Comparison of ENCODE assay signal across 9 mouse cellular contexts in genomic region chr9:110685187-110685586, GRCm38 (mm10). TPM values are rescaled to one million over a fixed set of nuclear protein-coding genes. Genes with fewer than 3 reads are reported as not detected.
DNase-seq lines count a peak whose midpoint lies in the region; ATAC-seq and TF ChIP-seq lines count a peak whose summit lies in the region.
"Had no signal": no experiment of that assay in that cellular context is flagged by ENCODE, and none has a peak within 500 bp of the region (broad histone marks: within the 10 kb centered on the region; RNA-seq: fewer than 3 reads in every experiment).

No protein-coding gene starts in this region.

- DNase-seq in cerebellum, adult 9-11 months: peak; percentile 70
- no peak for DNase-seq in liver, embryonic 13.5 days
- no peak for DNase-seq in ovary, adult 18-20 months (ENCODE audit: low spot score)

- H3K4me2 ChIP-seq in liver, embryonic 13.5 days: no peak overlapping the region
- no peak overlapping the region for H3K4me2 ChIP-seq in liver, embryonic 12.5 days
- H3K4me2 ChIP-seq in neural tube, embryonic 15.5 days: no peak overlapping the region

- TF ChIP-seq POLR2A in small intestine, adult 2 months (IDR thresholded peaks at IDR 0.05; ENCODE audit: low read depth, low read length): no peak

- no peak for ATAC-seq in cerebellum, adult (ENCODE audit: insufficient number of reproducible peaks, low FRiP score, low TSS enrichment)
- no peak for ATAC-seq in liver, embryonic 13.5 days (ENCODE audit: low read depth)
- ATAC-seq in liver, embryonic 12.5 days: no peak
- ATAC-seq in neural tube, embryonic 15.5 days (ENCODE audit: low FRiP score): no peak

- no peaks in the 10 kb centered on the region for H3K27me3 ChIP-seq in liver, embryonic 13.5 days
- H3K27me3 ChIP-seq in liver, embryonic 12.5 days (replicated peaks): no peaks in the 10 kb centered on the region
- H3K27me3 ChIP-seq in small intestine, adult 2 months (ENCODE audit: control insufficient read depth, insufficient read depth, low read length): no peaks in the 10 kb centered on the region
- H3K27me3 ChIP-seq in neural tube, embryonic 15.5 days (replicated peaks): no peaks in the 10 kb centered on the region

- TF ChIP-seq CTCF in small intestine, adult 2 months (IDR thresholded peaks at IDR 0.05; ENCODE audit: extremely low read depth, insufficient read length, insufficient replicate concordance, low read depth, low read length): no peak

- WGBS in liver, embryonic 13.5 days (ENCODE audit: insufficient replicate concordance): 73% methylated on average over 8 of the region's 8 CpGs
- 64% methylated on average over 8 of the region's 8 CpGs for WGBS in liver, embryonic 12.5 days (ENCODE audit: insufficient replicate concordance)
- 51% methylated on average over 8 of the region's 8 CpGs for WGBS in small intestine, adult 2 months
- WGBS in neural tube, embryonic 15.5 days: 70% methylated on average over 8 of the region's 8 CpGs

- H3K4me3 ChIP-seq in liver, embryonic 13.5 days (replicated peaks): no peak overlapping the region
- H3K4me3 ChIP-seq in liver, embryonic 12.5 days: no peak overlapping the region
- H3K4me3 ChIP-seq in brown adipose tissue, adult 24 weeks (ENCODE audit: insufficient read depth, low read depth, low read length): no peak overlapping the region
- 0 out of 2 replicates have a peak overlapping the region, but pooled peaks have one; percentile 1 for H3K4me3 ChIP-seq in small intestine, adult 2 months (ENCODE audit: low read depth, low read length)
- no peak overlapping the region for H3K4me3 ChIP-seq in neural tube, embryonic 15.5 days (replicated peaks)
- H3K4me3 ChIP-seq: erythroblast, embryonic 14.5 days had no signal

- H3K9me3 ChIP-seq in liver, embryonic 13.5 days (replicated peaks): no peaks in the 10 kb centered on the region
- no peaks in the 10 kb centered on the region for H3K9me3 ChIP-seq in liver, embryonic 12.5 days (replicated peaks)
- H3K9me3 ChIP-seq in neural tube, embryonic 15.5 days (replicated peaks): no peaks in the 10 kb centered on the region

- H3K4me1 ChIP-seq in liver, embryonic 13.5 days (replicated peaks): peaks cover 70% of the 10 kb centered on the region
- H3K4me1 ChIP-seq in liver, embryonic 12.5 days: peaks cover 74% of the 10 kb centered on the region
- H3K4me1 ChIP-seq in brown adipose tissue, adult 24 weeks (ENCODE audit: control insufficient read depth, insufficient read depth, insufficient read length, low read length): peaks cover 46% of the 10 kb centered on the region
- H3K4me1 ChIP-seq in small intestine, adult 2 months (ENCODE audit: control insufficient read depth, insufficient read depth, insufficient read length, low read length): peaks cover 50% of the 10 kb centered on the region
- H3K4me1 ChIP-seq in neural tube, embryonic 15.5 days: peaks cover 35% of the 10 kb centered on the region

- H3K9ac ChIP-seq in liver, embryonic 13.5 days: no peak overlapping the region
- no peak overlapping the region for H3K9ac ChIP-seq in liver, embryonic 12.5 days
- no peak overlapping the region for H3K9ac ChIP-seq in neural tube, embryonic 15.5 days (replicated peaks)

- no peaks in the 10 kb centered on the region for H3K36me3 ChIP-seq in liver, embryonic 13.5 days
- 0 out of 2 replicates have a peak, but pooled peaks cover under 1% of the 10 kb centered on the region for H3K36me3 ChIP-seq in liver, embryonic 12.5 days
- H3K36me3 ChIP-seq in small intestine, adult 2 months (ENCODE audit: control insufficient read depth, insufficient read depth, low read length): no peaks in the 10 kb centered on the region
- H3K36me3 ChIP-seq in neural tube, embryonic 15.5 days: no peaks in the 10 kb centered on the region

- 0 out of 2 replicates have a peak overlapping the region, but pooled peaks have one; percentile 23 for H3K27ac ChIP-seq in liver, embryonic 13.5 days
- H3K27ac ChIP-seq in liver, embryonic 12.5 days: no peak overlapping the region
- peak overlapping the region; percentile 67 for H3K27ac ChIP-seq in brown adipose tissue, adult 24 weeks (replicated peaks; ENCODE audit: low read depth, low read length)
- H3K27ac ChIP-seq in small intestine, adult 2 months (ENCODE audit: insufficient read depth, low read depth, low read length): peak overlapping the region; percentile 93
- H3K27ac ChIP-seq in neural tube, embryonic 15.5 days (replicated peaks): no peak overlapping the region

RNA-seq across cellular contexts. Expression of gene Ccdc12, which starts 28.9 kb away (rescaled TPM):
- polyA plus RNA-seq in liver, embryonic 13.5 days (2015; fragmentation: Nextera tagmentation; extraction: Ambion mirVana): 84.4 and 86.3 TPM in 2 replicates
- polyA plus RNA-seq in liver, embryonic 12.5 days (2016; fragmentation: Nextera tagmentation; extraction: Ambion mirVana): 103 and 105 TPM in 2 replicates
- polyA plus RNA-seq in brown adipose tissue, adult 24 weeks (2012; ENCODE audit: insufficient read depth, insufficient read length, missing spikeins): 44.7 and 46.2 TPM in 2 replicates
- 52.9 and 138 TPM in 2 replicates for polyA plus RNA-seq in small intestine, adult 2 months (2012; rRNA removed)
- 96.3 and 112 TPM in 2 replicates for polyA plus RNA-seq in neural tube, embryonic 15.5 days (2015; fragmentation: Nextera tagmentation; extraction: Ambion mirVana)

RNA-seq across cellular contexts. Expression of gene Nbeal2, which starts 31.2 kb away (rescaled TPM):
- 1.6 and 2.1 TPM in 2 replicates for polyA plus RNA-seq in liver, embryonic 13.5 days (2015; fragmentation: Nextera tagmentation; extraction: Ambion mirVana)
- polyA plus RNA-seq in liver, embryonic 12.5 days (2016; fragmentation: Nextera tagmentation; extraction: Ambion mirVana): 4.7 and 4.9 TPM in 2 replicates
- 2.2 and 4.8 TPM in 2 replicates for polyA plus RNA-seq in brown adipose tissue, adult 24 weeks (2012; ENCODE audit: insufficient read depth, insufficient read length, missing spikeins)
- 28.1 and 28.8 TPM in 2 replicates for polyA plus RNA-seq in small intestine, adult 2 months (2012; rRNA removed)
- 3.1 and 5.9 TPM in 2 replicates for polyA plus RNA-seq in neural tube, embryonic 15.5 days (2015; fragmentation: Nextera tagmentation; extraction: Ambion mirVana)

RNA-seq across cellular contexts. Expression of gene Myl3, which starts 56.5 kb away (rescaled TPM):
- 0.56 and 5.4 TPM in 2 replicates for polyA plus RNA-seq in liver, embryonic 13.5 days (2015; fragmentation: Nextera tagmentation; extraction: Ambion mirVana)
- 0.48 and 1.6 TPM in 2 replicates for polyA plus RNA-seq in liver, embryonic 12.5 days (2016; fragmentation: Nextera tagmentation; extraction: Ambion mirVana)
- polyA plus RNA-seq in brown adipose tissue, adult 24 weeks (2012; ENCODE audit: insufficient read depth, insufficient read length, missing spikeins): 17.2 and 23.5 TPM in 2 replicates
- not detected in 2 replicates for polyA plus RNA-seq in small intestine, adult 2 months (2012; rRNA removed)
- polyA plus RNA-seq in neural tube, embryonic 15.5 days (2015; fragmentation: Nextera tagmentation; extraction: Ambion mirVana): 1.9 and 4.1 TPM in 2 replicates
- polyA plus RNA-seq: erythroblast, embryonic 14.5 days had no signal

Comparison
In these comparisons a context has a peak if more than half of its experiments do, and no peak if none do; other contexts are left out.
1. H3K27ac ChIP-seq: peak in liver, embryonic 13.5 days (single experiment), brown adipose tissue, adult 24 weeks (single experiment) and small intestine, adult 2 months (single experiment); none in liver, embryonic 12.5 days (single experiment) and neural tube, embryonic 15.5 days (single experiment).